Mouse (Mus musculus): ENCODE results near the gene Foxred2. TPM values are rescaled to one million over a fixed set of nuclear protein-coding genes. Genes with fewer than 3 reads are reported as not detected.

The Foxred2 gene
- polyA plus RNA-seq, 1 experiment from 2014 or later, result 4.9 TPM

DNA sequence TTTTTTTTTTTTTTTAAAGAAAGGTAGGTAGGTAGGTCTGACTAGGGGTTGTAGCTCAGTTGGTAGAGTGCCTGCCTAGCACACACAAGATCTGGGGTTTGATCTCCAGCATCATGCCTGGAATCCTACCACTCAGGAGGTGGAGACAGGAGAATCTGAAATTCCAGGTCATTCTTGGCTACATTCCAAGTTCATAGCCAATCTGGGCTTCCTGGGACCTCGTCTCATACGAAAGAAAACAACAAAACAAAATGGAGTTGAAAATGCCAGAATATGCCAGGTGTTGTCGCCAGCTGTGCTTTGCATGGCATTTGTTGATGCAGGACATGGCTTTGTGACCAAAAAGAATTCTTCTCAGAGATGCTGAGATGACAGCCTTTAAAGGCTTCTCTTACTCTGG lies 23.3 kb downstream of the Foxred2 start:
- Histone ChIP-seq H3K27ac (ENCODE audit: low read length) (no peak overlapping the region), H3K9ac (replicated peaks; ENCODE audit: low read length) (0 out of 2 replicates have a peak overlapping the region, but pooled peaks have one; percentile 49), H3K4me1 (ENCODE audit: insufficient read depth, low read length) (peaks cover 13% of the 10 kb centered on the region), H3K36me3 (ENCODE audit: insufficient read depth, low read length) (no peaks in the 10 kb centered on the region), H3K9me3 (ENCODE audit: low read length) (no peaks in the 10 kb centered on the region), H3K4me3 (ENCODE audit: low read length) (no peak overlapping the region), H3K27me3 (ENCODE audit: insufficient read depth, low read length) (no peaks in the 10 kb centered on the region), H3K4me2 (replicated peaks; ENCODE audit: low read depth, low read length) (peak overlapping the region; percentile 39; the same call in 1 of the 2 replicates)
- 68% methylated on average over 3 of the region's 3 CpGs for WGBS
- ATAC-seq (ENCODE audit: low FRiP score, low TSS enrichment), result no peak

DNA sequence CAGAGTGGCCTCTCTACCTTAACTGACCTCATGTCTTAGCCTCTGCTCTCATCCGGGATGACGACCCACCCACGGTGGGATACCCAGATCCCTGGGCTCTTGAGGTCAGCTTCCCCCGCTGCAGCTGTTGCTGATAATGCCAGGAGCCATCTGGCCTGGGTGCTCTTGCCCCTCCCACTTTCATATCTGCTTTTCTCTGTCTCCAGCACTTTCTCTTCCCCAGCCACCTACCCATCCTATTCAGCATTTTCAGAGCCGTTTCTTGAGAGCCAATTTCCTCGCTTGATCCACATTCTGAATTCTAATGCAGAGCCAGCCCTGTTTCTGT lies 24.9 kb downstream of the Foxred2 start:
- H3K4me2 ChIP-seq (replicated peaks; ENCODE audit: low read depth, low read length), result no peak overlapping the region
- no peaks in the 10 kb centered on the region for H3K27me3 ChIP-seq (ENCODE audit: insufficient read depth, low read length)

DNA sequence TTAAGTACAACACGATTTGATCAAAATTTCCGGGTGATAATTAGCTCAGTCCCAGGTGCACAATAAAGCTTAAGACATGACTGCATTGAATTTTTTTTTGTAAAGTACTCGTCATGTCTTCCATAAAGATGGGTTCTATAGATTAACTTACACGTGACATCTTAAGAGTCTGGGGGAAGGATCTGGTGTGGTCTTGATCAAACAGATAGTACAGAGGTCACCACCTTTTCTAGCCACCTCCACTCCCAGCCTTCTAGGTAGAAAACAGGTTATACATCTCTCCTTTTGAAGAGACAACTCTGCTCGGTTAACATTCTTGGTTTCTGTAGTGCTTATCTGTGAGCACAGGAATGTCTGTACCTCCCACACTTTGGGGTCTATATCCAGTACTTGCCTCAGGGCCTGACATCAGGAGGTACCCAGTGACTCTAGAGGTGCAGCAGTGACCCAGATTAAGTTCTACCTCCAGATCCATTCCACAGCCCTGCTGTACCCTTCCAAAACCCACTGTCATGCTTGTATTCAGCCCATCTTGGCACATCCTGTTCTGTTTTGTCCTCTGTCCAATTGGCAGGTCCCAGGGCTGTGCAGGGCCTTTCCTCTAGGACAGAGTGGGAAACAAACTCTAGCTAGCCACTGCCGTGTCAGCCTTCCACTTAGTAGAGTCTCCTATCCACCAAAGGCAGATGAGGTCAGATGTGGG lies 25.4 kb downstream of the Foxred2 start:
- H3K36me3 ChIP-seq (ENCODE audit: insufficient read depth, low read length), result peaks cover 13% of the 10 kb centered on the region; the same call in 1 of the 2 replicates
- H3K27me3 ChIP-seq (ENCODE audit: insufficient read depth, low read length), result no peaks in the 10 kb centered on the region
- no peak overlapping the region for H3K9ac ChIP-seq (replicated peaks; ENCODE audit: low read length)
- no peak overlapping the region for H3K4me2 ChIP-seq (replicated peaks; ENCODE audit: low read depth, low read length)
- ATAC-seq (ENCODE audit: low FRiP score, low TSS enrichment), result no peak
- no peak overlapping the region for H3K4me3 ChIP-seq (ENCODE audit: low read length)
- H3K27ac ChIP-seq (ENCODE audit: low read length), result no peak overlapping the region
- H3K9me3 ChIP-seq (ENCODE audit: low read length), result no peaks in the 10 kb centered on the region
- WGBS, result 78% methylated on average over 6 of the region's 6 CpGs
- H3K4me1 ChIP-seq (ENCODE audit: insufficient read depth, low read length), result peaks cover 22% of the 10 kb centered on the region

More for the DNA sequence above, 24.9 kb downstream of the Foxred2 start:
- Histone ChIP-seq H3K4me1 (ENCODE audit: insufficient read depth, low read length) (peaks cover 22% of the 10 kb centered on the region), H3K27ac (ENCODE audit: low read length) (no peak overlapping the region), H3K36me3 (ENCODE audit: insufficient read depth, low read length) (peaks cover 9% of the 10 kb centered on the region; the same call in 1 of the 2 replicates), H3K9me3 (ENCODE audit: low read length) (no peaks in the 10 kb centered on the region), H3K4me3 (ENCODE audit: low read length) (no peak overlapping the region), H3K9ac (replicated peaks; ENCODE audit: low read length) (no peak overlapping the region)
- ATAC-seq (ENCODE audit: low FRiP score, low TSS enrichment), result no peak
- 70% methylated on average over 6 of the region's 6 CpGs for WGBS

DNA sequence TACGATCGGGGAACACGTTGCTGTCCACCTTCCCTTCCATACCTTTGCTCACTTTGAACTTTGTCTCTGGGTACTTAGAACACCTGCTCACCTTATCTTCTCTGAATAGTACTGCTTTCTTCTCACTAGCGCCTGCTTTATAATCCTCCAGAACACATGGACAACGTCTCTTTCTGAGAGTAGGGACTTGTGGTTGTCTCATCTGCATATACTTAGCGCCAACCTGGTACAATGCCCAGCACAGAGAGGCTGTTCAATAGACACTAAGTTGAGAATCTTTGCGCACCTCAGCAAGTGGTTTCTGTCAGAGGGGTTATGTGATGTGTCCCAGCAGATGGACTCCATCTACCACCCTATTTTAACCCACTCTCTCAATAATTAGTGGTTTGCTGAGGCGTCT lies 26.7 kb downstream of the Foxred2 start:
- Histone ChIP-seq H3K27me3 (ENCODE audit: insufficient read depth, low read length) (no peaks in the 10 kb centered on the region), H3K9me3 (ENCODE audit: low read length) (no peaks in the 10 kb centered on the region), H3K9ac (replicated peaks; ENCODE audit: low read length) (peak overlapping the region; percentile 76), H3K4me1 (ENCODE audit: insufficient read depth, low read length) (peaks cover 22% of the 10 kb centered on the region), H3K4me3 (ENCODE audit: low read length) (peak overlapping the region; percentile 85), H3K4me2 (replicated peaks; ENCODE audit: low read depth, low read length) (peak overlapping the region; percentile 81), H3K36me3 (ENCODE audit: insufficient read depth, low read length) (peaks cover 18% of the 10 kb centered on the region), H3K27ac (ENCODE audit: low read length) (no peak overlapping the region)
- no peak for ATAC-seq (ENCODE audit: low FRiP score, low TSS enrichment)
- 55% methylated on average over 8 of the region's 8 CpGs for WGBS

DNA sequence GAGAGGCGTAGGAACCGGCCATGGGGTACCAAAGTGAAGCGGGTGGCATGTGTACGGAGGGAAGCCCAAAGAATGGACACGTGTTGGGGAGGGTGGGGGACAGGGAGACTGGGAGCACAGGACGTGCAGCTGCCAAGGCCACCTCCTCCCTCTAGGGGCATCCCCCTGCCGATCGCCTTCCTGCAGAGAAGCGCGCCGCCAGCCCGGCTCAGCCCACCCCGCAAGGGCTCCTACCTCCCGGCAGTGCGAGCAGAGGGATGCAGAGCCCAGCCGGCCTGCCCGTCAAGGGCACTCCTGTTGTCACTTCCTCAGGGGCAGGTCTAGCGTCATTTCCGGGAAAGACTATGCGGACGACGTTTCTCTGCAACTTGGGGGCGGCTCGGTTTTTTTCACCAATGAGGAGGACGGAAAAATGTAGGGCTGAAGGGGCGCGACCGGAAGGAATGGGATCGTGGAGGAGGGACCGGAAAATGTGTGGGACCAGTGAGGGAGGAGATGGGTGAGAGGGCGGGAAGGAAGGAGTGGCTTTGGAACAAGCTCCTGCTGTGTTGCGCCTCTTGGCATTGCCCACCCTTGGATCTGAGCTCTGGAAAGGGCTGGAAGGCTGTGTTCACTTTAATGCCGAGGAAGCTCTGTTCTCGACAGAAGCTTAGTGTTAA lies 27.7 kb downstream of the Foxred2 start, which contains the start of gene Txn2:
Gene Txn2, minus strand, starts transcription at position 334 of the 659 bp plus-strand sequence.
- peak; percentile 98 for ATAC-seq (ENCODE audit: low FRiP score, low TSS enrichment)
- H3K27ac ChIP-seq (ENCODE audit: low read length), result peak within 1 kb of the TSS; percentile 92
- peaks cover 22% of the 10 kb centered on the region for H3K4me1 ChIP-seq (ENCODE audit: insufficient read depth, low read length)
- peaks cover 26% of the 10 kb centered on the region for H3K36me3 ChIP-seq (ENCODE audit: insufficient read depth, low read length)
- peak within 1 kb of the TSS; percentile 85 for H3K4me3 ChIP-seq (ENCODE audit: low read length)
- no peaks in the 10 kb centered on the region for H3K27me3 ChIP-seq (ENCODE audit: insufficient read depth, low read length)
- peak within 1 kb of the TSS; percentile 84 for H3K9ac ChIP-seq (replicated peaks; ENCODE audit: low read length)
- no peaks in the 10 kb centered on the region for H3K9me3 ChIP-seq (ENCODE audit: low read length)
- WGBS, result 0% methylated on average over 34 of the region's 34 CpGs
- H3K4me2 ChIP-seq (replicated peaks; ENCODE audit: low read depth, low read length), result peak within 1 kb of the TSS; percentile 81

DNA sequence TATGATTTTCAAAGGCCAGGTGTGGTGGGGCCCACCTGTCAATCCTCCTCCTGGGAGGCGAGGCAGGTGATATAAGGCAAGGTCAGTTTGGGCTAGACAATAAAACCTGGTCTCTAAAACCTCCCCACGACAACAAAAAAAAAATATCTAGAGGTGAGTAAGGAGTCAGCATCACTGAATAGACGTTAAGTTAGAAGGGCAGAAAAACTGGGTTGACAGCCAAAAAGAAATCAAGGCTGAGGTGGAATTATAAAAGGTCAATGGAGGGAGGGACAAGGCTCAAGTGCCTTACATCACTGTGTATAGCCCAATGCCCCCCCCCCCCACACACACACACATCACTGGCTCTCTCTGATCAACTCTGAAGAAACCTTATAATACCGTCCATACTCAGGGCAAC lies 28.4 kb downstream of the Foxred2 start:
- H3K36me3 ChIP-seq (ENCODE audit: insufficient read depth, low read length), result peaks cover 33% of the 10 kb centered on the region
- H3K4me1 ChIP-seq (ENCODE audit: insufficient read depth, low read length), result peaks cover 18% of the 10 kb centered on the region
- H3K27ac ChIP-seq (ENCODE audit: low read length), result peak overlapping the region; percentile 92
- H3K4me3 ChIP-seq (ENCODE audit: low read length), result peak overlapping the region; percentile 85
- 16% methylated on average over 4 of the region's 4 CpGs for WGBS
- H3K9me3 ChIP-seq (ENCODE audit: low read length), result no peaks in the 10 kb centered on the region
- ATAC-seq (ENCODE audit: low FRiP score, low TSS enrichment), result no peak
- H3K4me2 ChIP-seq (replicated peaks; ENCODE audit: low read depth, low read length), result peak overlapping the region; percentile 71
- peak overlapping the region; percentile 84 for H3K9ac ChIP-seq (replicated peaks; ENCODE audit: low read length)
- no peaks in the 10 kb centered on the region for H3K27me3 ChIP-seq (ENCODE audit: insufficient read depth, low read length)

DNA sequence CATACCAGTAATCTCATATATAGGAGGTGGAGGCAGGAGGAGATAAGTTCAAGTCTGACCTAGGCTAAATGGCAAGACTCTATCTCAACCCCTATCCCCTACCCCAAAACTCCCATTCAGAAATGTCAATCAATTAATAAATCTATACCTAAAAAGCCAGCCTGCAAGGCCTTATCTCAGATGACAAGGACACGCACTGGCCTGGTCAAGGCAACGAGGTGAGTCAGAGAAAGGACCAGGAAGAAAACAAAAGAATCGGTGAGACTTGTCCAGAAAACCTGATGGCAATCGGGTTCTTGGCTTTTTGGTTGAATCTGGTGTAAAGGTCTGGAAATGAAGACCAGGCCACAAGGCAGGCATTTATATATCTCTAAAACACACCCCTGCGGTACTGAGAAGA lies 29.6 kb downstream of the Foxred2 start:
- 94% methylated on average over 5 of the region's 5 CpGs for WGBS
- no peak overlapping the region for H3K9ac ChIP-seq (replicated peaks; ENCODE audit: low read length)
- peaks cover 20% of the 10 kb centered on the region for H3K4me1 ChIP-seq (ENCODE audit: insufficient read depth, low read length)
- H3K4me3 ChIP-seq (ENCODE audit: low read length), result no peak overlapping the region
- no peak overlapping the region for H3K4me2 ChIP-seq (replicated peaks; ENCODE audit: low read depth, low read length)
- H3K27ac ChIP-seq (ENCODE audit: low read length), result no peak overlapping the region
- H3K36me3 ChIP-seq (ENCODE audit: insufficient read depth, low read length), result peaks cover 43% of the 10 kb centered on the region
- H3K9me3 ChIP-seq (ENCODE audit: low read length), result no peaks in the 10 kb centered on the region
- no peaks in the 10 kb centered on the region for H3K27me3 ChIP-seq (ENCODE audit: insufficient read depth, low read length)
- ATAC-seq (ENCODE audit: low FRiP score, low TSS enrichment), result no peak

DNA sequence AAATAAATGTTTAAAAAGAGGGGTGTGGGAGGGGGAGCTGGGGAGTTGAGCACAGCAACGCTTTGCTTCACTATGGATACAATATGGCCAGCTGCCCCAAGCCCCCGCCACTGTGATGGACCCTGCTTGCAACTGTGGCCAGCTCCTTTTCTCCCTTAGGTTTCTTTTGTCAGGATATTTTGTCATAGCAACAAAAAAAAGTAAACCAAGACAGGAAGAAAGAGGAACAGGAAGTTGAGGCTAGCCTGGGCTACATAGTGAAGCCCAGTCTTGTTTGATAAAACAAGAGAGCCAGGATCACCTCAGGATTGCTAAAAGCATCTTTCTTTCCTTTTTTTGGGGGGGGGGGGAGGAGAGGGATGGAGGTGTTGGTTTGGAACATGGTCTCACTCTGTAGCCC lies 31.3 kb downstream of the Foxred2 start:
- Histone ChIP-seq H3K36me3 (ENCODE audit: insufficient read depth, low read length) (peaks cover 57% of the 10 kb centered on the region), H3K9me3 (ENCODE audit: low read length) (no peaks in the 10 kb centered on the region), H3K4me1 (ENCODE audit: insufficient read depth, low read length) (peaks cover 30% of the 10 kb centered on the region), H3K27ac (ENCODE audit: low read length) (no peak overlapping the region), H3K4me2 (replicated peaks; ENCODE audit: low read depth, low read length) (no peak overlapping the region), H3K9ac (replicated peaks; ENCODE audit: low read length) (no peak overlapping the region), H3K27me3 (ENCODE audit: insufficient read depth, low read length) (no peaks in the 10 kb centered on the region), H3K4me3 (ENCODE audit: low read length) (no peak overlapping the region)
- 94% methylated on average over 2 of the region's 2 CpGs for WGBS
- ATAC-seq (ENCODE audit: low FRiP score, low TSS enrichment), result no peak

DNA sequence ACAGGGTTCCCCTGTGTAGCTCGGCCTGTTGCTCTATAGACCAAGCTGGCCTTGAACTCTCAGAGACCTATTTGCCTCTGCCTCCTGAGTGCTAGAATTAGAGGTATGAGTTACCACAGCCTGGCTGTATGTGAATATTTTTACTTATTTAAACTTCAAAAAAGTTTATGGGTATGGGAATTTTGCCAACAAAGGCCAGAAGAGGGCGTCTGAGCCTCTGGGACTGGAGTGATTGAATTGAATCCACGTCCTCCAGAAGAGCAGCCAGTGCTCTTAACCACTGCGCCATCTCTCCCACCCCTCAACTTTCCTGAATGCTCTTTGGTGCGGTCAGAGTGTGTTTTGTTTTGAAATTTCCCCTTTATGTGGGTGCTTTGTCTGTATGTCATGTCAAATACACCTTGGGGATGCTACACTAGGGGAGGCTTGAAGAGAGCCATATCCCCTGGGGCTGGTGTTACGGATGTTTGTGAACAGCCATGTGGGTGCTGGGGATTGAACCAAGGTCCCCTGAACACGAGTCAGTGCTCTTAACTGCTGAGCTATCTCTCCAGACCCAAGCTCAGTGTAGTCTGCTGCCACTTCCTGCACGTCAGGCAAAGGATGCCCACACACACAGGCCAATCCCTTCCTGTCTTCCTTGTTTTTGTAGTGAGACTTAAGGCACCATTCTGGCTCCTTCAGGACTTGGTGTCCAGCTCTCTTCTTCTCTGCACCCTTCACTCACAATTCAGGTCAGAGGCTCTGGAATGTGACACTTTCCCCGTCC lies 33.1 kb downstream of the Foxred2 start:
- no peak for ATAC-seq (ENCODE audit: low FRiP score, low TSS enrichment)
- WGBS, result 66% methylated on average over 9 of the region's 9 CpGs
- H3K9ac ChIP-seq (replicated peaks; ENCODE audit: low read length), result no peak overlapping the region
- no peaks in the 10 kb centered on the region for H3K27me3 ChIP-seq (ENCODE audit: insufficient read depth, low read length)
- peaks cover 68% of the 10 kb centered on the region for H3K36me3 ChIP-seq (ENCODE audit: insufficient read depth, low read length)
- H3K4me3 ChIP-seq (ENCODE audit: low read length), result no peak overlapping the region
- peaks cover 29% of the 10 kb centered on the region for H3K4me1 ChIP-seq (ENCODE audit: insufficient read depth, low read length)
- no peak overlapping the region for H3K27ac ChIP-seq (ENCODE audit: low read length)
- H3K9me3 ChIP-seq (ENCODE audit: low read length), result no peaks in the 10 kb centered on the region
- H3K4me2 ChIP-seq (replicated peaks; ENCODE audit: low read depth, low read length), result no peak overlapping the region
